Mouse (Mus musculus) brown adipose tissue, adult 24 weeks (tissue): ENCODE data around the gene Fign. TPM values are rescaled to one million over a fixed set of nuclear protein-coding genes. Genes with fewer than 3 reads are reported as not detected.
A peak's percentile ranks its signal among the peaks of the same experiment; 100 is the strongest.

Experiments
- H3K27ac ChIP-seq: fragments of 200-500 bp; replicated peaks from 2 replicates; pipeline ENCODE4 v1.5.1; 2012; ENCODE audit warnings: low read depth, mild to moderate bottlenecking, low read length
- H3K4me1 ChIP-seq: fragments of 200-500 bp; 2 replicates; pipeline ENCODE4 v1.6.1; 2012; ENCODE audit warnings: low read length, mixed read lengths; ENCODE audit not compliant: control insufficient read depth, insufficient read depth, insufficient read length
- H3K4me3 ChIP-seq: fragments of 200-500 bp; 2 replicates; pipeline ENCODE4 v1.5.1; 2012; ENCODE audit warnings: low read depth, mild to moderate bottlenecking, low read length, moderate library complexity; ENCODE audit not compliant: insufficient read depth
- polyA plus RNA-seq: library from polyadenylated mRNA; stranded (reverse); fragments of >200 nt; gene quantifications from 2 replicates; pipeline ENCODE4 v1.2.4, GENCODE M21; 2012; ENCODE audit not compliant: missing spikeins, insufficient read depth, insufficient read length

Fign gene
- polyA plus RNA-seq, 1 experiment, result 3.3 TPM

DNA sequence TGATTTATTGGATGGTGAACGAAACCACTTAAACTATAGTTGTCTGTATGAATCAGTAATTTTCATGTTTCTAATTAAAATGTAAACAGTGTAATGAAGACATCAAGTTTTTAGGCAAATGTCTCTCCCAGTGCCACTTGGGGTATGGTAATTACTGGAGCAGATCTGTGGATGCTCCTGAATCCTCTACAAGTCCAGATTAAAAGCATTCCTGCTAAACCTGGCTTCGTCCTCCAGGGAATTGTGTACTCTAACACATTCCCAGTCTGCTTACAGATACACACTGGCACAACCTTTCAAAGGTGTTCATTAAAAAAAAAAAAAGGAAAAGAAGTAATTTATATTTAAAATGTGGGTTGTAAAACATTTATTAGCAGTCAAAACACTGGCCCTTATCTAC is 20.0 kb downstream of the Fign start:
- no peaks in the 10 kb centered on the region for H3K4me1 ChIP-seq
- H3K4me3 ChIP-seq, result no peak overlapping the region

GRCm38 (mm10) chr2:64075873-64076272 is 22.0 kb downstream of the Fign start:
- Histone ChIP-seq H3K4me1 (no peaks in the 10 kb centered on the region), H3K27ac (no peak overlapping the region), H3K4me3 (no peak overlapping the region)

More for the DNA sequence above, 20.0 kb downstream of the Fign start:
- H3K27ac ChIP-seq, result no peak overlapping the region

- H3K4me1 ChIP-seq, result no peaks in the 10 kb centered on the region
- no peak overlapping the region; the same call in 1 of the 2 replicates for H3K27ac ChIP-seq
- peak overlapping the region; percentile 42 for H3K4me3 ChIP-seq
Observed at GRCm38 (mm10) chr2:64074602-64075389, 23.0 kb downstream of the Fign start.

DNA sequence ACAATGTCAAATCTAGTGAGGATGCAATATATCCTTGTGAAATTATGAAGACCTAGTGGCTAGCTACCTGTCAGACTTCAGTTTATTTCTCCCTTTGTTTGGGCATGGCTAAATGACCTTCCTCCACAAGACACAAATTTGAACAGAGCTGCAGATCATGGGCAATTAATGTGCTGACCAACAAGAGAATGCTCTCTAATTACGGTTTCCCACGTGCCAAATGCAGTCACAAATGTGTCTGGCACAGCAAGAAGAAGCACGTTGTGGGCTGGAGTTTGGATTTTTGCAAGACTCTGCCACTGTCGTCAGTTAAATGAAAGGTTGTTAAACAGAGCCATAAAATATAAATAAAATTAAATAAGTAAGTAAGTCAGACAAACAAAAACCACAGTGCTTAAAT is 25.7 kb downstream of the Fign start:
- no peaks in the 10 kb centered on the region for H3K4me1 ChIP-seq
- no peak overlapping the region for H3K4me3 ChIP-seq
- H3K27ac ChIP-seq, result no peak overlapping the region

- H3K27ac ChIP-seq, result peak overlapping the region; percentile 3; the same call in 1 of the 2 replicates
- no peak overlapping the region for H3K4me3 ChIP-seq
- no peaks in the 10 kb centered on the region for H3K4me1 ChIP-seq
Observed at GRCm38 (mm10) chr2:64069950-64070695, 27.7 kb downstream of the Fign start.

DNA sequence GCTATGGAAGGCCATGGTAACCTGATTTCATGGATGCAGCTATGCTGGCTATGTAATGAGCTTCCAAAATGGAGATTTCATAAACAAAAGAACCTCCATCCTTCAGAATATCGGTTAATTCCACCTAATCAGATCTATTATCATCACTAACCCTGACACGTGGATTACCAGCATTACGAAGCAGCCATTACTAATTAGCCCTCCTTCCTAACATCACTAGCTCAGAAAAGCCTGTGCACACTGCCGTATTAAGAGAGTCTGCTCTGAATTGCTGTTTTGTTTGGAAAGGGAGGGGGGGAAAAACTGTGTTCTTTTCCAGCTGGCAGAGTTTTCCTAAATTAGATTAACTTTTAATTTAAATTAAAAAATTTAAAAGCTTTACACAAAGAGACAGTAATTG is 32.3 kb downstream of the Fign start:
- H3K27ac ChIP-seq, result no peak overlapping the region
- no peak overlapping the region for H3K4me3 ChIP-seq
- no peaks in the 10 kb centered on the region for H3K4me1 ChIP-seq

- H3K27ac ChIP-seq, result no peak overlapping the region
- no peaks in the 10 kb centered on the region for H3K4me1 ChIP-seq
- H3K4me3 ChIP-seq, result no peak overlapping the region
Observed at GRCm38 (mm10) chr2:64059477-64059876, 38.4 kb downstream of the Fign start.

- H3K27ac ChIP-seq, result no peak overlapping the region
- no peak overlapping the region for H3K4me3 ChIP-seq
- H3K4me1 ChIP-seq, result 0 out of 2 replicates have a peak, but pooled peaks cover 3% of the 10 kb centered on the region
Observed at GRCm38 (mm10) chr2:64048142-64048541, 49.7 kb downstream of the Fign start.

DNA sequence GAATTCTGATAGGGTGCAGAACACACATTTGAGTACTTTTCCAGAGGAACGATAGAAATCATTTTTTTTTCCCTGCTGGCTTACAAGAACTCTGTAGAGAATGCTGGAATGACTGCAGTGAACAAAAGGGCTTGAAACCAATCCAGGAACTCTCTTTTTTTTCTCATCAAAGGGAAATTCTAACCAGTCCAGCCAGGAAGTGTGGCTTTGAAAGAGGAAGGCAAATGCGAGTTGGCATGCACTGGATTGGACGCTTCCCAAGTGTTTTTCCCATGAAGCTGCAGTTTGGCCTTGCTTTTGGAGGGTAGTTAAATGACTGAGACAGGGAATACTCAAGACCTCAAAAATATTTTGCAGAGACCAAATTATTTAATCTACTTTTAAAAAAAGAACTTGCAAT is 54.7 kb downstream of the Fign start:
- Histone ChIP-seq H3K27ac (no peak overlapping the region), H3K4me3 (no peak overlapping the region), H3K4me1 (0 out of 2 replicates have a peak, but pooled peaks cover 2% of the 10 kb centered on the region)

DNA sequence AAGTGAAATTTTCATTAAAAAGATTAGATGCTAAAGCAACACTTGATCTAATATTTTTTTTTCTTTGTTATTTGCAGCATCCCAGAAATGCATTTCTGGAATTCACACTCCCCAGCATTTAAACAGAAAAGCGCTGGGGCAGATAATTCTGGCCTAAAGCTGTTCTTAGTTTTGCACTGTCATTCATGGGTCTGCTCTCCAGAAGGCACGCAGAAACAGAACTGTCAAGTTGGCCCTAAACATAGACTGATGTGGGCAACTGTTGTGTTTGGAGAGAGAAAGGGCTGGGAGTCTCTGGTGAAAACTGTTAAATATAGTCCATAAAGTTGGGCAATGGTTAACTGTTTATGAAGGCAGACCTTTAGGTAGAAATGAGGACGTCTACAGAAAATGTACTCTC is 62.4 kb downstream of the Fign start:
- no peak overlapping the region for H3K4me3 ChIP-seq
- no peaks in the 10 kb centered on the region for H3K4me1 ChIP-seq
- H3K27ac ChIP-seq, result no peak overlapping the region

DNA sequence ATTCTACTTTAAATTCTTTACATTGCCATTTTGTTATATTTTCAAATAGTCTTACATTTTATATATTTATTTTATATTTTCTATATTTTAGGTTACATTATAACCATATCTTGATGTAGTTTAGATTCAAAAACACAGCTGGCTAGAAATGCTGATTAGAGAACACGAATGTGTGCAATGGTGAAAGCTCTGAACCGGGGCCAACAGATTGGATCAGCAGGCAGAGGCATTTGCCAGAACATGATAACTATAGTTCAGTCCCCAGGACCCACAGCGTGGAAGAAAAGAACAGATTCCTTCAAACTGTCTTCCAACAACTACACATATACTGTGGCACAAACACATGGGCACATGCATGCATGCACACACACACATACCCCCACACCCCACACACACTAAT is 64.0 kb downstream of the Fign start:
- H3K4me1 ChIP-seq, result no peaks in the 10 kb centered on the region
- H3K4me3 ChIP-seq, result no peak overlapping the region
- no peak overlapping the region for H3K27ac ChIP-seq

DNA sequence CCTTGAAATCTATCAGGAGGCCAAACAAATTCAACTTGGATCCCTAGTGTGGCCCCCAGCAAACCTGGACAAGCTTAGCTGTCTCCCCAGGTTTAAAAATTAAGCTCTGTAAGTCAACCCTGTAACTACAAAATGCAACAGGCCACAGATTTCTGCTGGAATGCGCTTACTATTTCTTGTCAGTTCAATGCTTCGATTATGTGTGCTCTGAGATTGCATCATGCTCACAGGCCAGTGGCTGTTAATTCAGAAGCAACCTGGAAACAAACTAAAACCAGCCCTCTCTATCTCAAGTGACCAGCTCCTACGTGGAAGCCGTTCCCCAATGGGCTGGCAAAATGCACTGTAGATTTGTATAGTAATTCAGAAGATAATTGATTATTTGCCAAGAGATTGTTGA is 71.9 kb downstream of the Fign start:
- H3K27ac ChIP-seq, result no peak overlapping the region
- no peak overlapping the region for H3K4me3 ChIP-seq
- H3K4me1 ChIP-seq, result no peaks in the 10 kb centered on the region

DNA sequence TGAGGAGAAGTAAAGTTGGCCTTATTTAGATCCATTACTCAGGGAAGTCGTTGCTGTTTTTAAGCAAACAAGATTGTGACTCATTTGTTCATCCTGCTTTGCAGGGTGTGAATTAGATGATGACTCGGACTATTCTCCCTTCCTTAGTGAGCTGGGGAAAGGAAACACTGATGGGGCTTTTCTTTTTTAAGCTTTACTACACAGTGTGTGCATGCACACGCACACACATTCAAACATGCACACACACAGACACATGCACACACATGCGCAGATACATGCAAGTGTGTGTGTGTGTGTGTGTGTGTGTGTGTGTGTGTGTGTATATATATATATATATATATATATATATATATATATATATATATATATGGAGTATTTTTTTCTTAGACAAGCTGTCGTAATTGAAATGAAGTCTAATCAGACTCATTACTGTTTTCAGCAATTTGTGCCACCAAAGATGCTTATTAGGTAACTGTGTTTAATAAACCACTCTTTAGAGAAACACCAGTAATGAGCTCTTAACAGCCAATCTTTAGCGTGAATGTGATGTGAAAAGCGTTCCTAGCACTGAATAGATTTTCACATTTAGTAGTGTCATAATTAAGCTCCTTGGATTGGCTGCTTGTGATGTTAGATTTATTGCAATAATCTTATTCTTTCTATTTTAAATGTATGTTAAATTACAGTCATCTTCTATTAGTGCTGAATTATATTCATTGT is 103.4 kb downstream of the Fign start:
- H3K4me1 ChIP-seq, result no peaks in the 10 kb centered on the region
- no peak overlapping the region for H3K27ac ChIP-seq
- no peak overlapping the region for H3K4me3 ChIP-seq

DNA sequence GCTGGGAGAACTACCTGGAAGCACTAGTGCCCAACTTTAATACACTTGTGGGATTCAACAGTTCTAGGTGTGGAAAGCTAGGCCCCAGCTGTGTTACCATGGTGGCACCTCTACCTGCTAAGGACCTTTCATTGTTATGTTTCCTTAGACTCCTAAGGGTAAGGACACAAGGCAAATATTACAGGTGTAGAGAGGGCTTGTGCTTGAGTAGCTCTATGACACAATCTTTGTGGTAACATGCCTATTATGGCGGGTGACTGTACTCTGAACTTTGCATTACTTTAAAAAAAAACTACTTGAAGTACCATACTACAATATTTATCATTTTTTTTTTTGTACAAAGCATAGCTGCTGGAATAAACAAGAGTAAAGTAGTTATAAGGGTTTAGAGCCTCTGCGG is 112.4 kb downstream of the Fign start:
- no peak overlapping the region for H3K4me3 ChIP-seq
- no peaks in the 10 kb centered on the region for H3K4me1 ChIP-seq
- H3K27ac ChIP-seq, result no peak overlapping the region

DNA sequence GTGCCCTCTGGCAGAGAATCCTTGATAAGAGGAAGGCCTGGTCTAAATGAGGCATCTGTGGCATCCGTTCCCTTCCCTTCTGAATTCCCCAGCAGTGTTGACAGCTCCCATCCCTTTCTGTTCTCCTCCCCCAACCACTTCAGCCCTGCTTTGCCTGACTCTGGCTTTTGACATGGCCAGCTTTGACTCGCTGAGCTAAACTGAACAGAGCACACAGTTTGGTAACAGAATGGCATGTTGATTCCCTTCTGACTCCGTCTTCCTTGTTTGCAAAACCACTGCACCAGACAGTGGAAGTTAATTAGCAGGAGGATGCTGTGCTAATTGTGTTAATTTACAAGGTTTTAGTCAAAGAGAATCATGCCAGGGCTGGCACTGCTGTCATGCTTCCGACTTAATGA is 115.5 kb downstream of the Fign start:
- Histone ChIP-seq H3K27ac (no peak overlapping the region), H3K4me1 (no peaks in the 10 kb centered on the region), H3K4me3 (no peak overlapping the region)
